Mouse (Mus musculus): Measurements from ENCODE around the gene Zfp541. TPM values are rescaled to one million over a fixed set of nuclear protein-coding genes. Genes with fewer than 3 reads are reported as not detected.
A peak's percentile ranks its signal among the peaks of the same experiment; 100 is the strongest.

The Zfp541 gene
- polyA plus RNA-seq, 1 experiment from 2014 or later: not detected

- no peak overlapping the region for H3K4me2 ChIP-seq (ENCODE audit: low read length)
- H3K9me3 ChIP-seq (ENCODE audit: control insufficient read depth, low read length): no peaks in the 10 kb centered on the region
- no peak overlapping the region for H3K9ac ChIP-seq (ENCODE audit: low read length)
- no peak for ATAC-seq (ENCODE audit: insufficient number of reproducible peaks, insufficient read depth, low FRiP score, low read depth)
- WGBS: 70% methylated on average over 2 of the region's 2 CpGs
- no peaks in the 10 kb centered on the region for H3K27me3 ChIP-seq (ENCODE audit: control insufficient read depth, insufficient read depth, low read length)
- no peaks in the 10 kb centered on the region for H3K36me3 ChIP-seq (ENCODE audit: control insufficient read depth, insufficient read depth, low read length)
- no peak overlapping the region for H3K27ac ChIP-seq (replicated peaks in 1 of 2; ENCODE audit: control insufficient read depth in 1 of 2, insufficient read depth in 1 of 2, low read depth in 2 of 2, low read length in 2 of 2)
- no peak overlapping the region for H3K4me3 ChIP-seq (ENCODE audit: control insufficient read depth in 1 of 2, insufficient read depth in 1 of 2, low read depth in 1 of 2, low read length in 2 of 2)
- H3K4me1 ChIP-seq (ENCODE audit: control insufficient read depth in 2 of 2, insufficient read depth in 2 of 2, low read length in 2 of 2): peaks cover 0 to 2% of the 10 kb centered on the region in 2 experiments; a peak in 1 of 4 replicates
Observed at GRCm38 (mm10) chr7:16087587-16087986, 26.0 kb downstream of the Zfp541 start.

- 69% methylated on average over 3 of the region's 3 CpGs for WGBS
- no peak overlapping the region for H3K27ac ChIP-seq (replicated peaks in 1 of 2; ENCODE audit: control insufficient read depth in 1 of 2, insufficient read depth in 1 of 2, low read depth in 2 of 2, low read length in 2 of 2)
- peaks cover 4 to 5% of the 10 kb centered on the region in 2 experiments; a peak in 3 of 4 replicates for H3K4me1 ChIP-seq (ENCODE audit: control insufficient read depth in 2 of 2, insufficient read depth in 2 of 2, low read length in 2 of 2)
- no peak overlapping the region for H3K4me2 ChIP-seq (ENCODE audit: low read length)
- H3K4me3 ChIP-seq (ENCODE audit: control insufficient read depth in 1 of 2, insufficient read depth in 1 of 2, low read depth in 1 of 2, low read length in 2 of 2): no peak overlapping the region
- H3K27me3 ChIP-seq (ENCODE audit: control insufficient read depth, insufficient read depth, low read length): peaks cover 4% of the 10 kb centered on the region; the same call in 1 of the 2 replicates
- ATAC-seq (ENCODE audit: insufficient number of reproducible peaks, insufficient read depth, low FRiP score, low read depth): no peak
- H3K9ac ChIP-seq (ENCODE audit: low read length): no peak overlapping the region
- H3K9me3 ChIP-seq (ENCODE audit: control insufficient read depth, low read length): no peaks in the 10 kb centered on the region
- H3K36me3 ChIP-seq (ENCODE audit: control insufficient read depth, insufficient read depth, low read length): no peaks in the 10 kb centered on the region
Observed at GRCm38 (mm10) chr7:16094592-16094991, 33.0 kb downstream of the Zfp541 start.

- Histone ChIP-seq H3K4me2 (ENCODE audit: low read length) (peak within 1 kb of the TSS; percentile 93), H3K27ac (replicated peaks in 1 of 2; ENCODE audit: control insufficient read depth in 1 of 2, insufficient read depth in 1 of 2, low read depth in 2 of 2, low read length in 2 of 2) (peak within 1 kb of the TSS; percentile 82 to 85), H3K4me1 (ENCODE audit: control insufficient read depth in 2 of 2, insufficient read depth in 2 of 2, low read length in 2 of 2) (peaks cover 4 to 18% of the 10 kb centered on the region in 2 experiments; a peak in 3 of 4 replicates), H3K4me3 (ENCODE audit: control insufficient read depth in 1 of 2, insufficient read depth in 1 of 2, low read depth in 1 of 2, low read length in 2 of 2) (peak within 1 kb of the TSS; percentile 60 to 88), H3K27me3 (ENCODE audit: control insufficient read depth, insufficient read depth, low read length) (peaks cover 4% of the 10 kb centered on the region; the same call in 1 of the 2 replicates), H3K9ac (ENCODE audit: low read length) (peak within 1 kb of the TSS; percentile 85), H3K36me3 (ENCODE audit: control insufficient read depth, insufficient read depth, low read length) (peaks cover 22% of the 10 kb centered on the region), H3K9me3 (ENCODE audit: control insufficient read depth, low read length) (no peaks in the 10 kb centered on the region)
- peak; percentile 98 for ATAC-seq (ENCODE audit: insufficient number of reproducible peaks, insufficient read depth, low FRiP score, low read depth)
- under 1% methylated on average over 68 of the region's 68 CpGs for WGBS
Observed at GRCm38 (mm10) chr7:16098021-16099017, 36.7 kb downstream of the Zfp541 start, which contains the start of gene Napa. Napa (plus strand) TSS chr7:16098458.

- ATAC-seq (ENCODE audit: insufficient number of reproducible peaks, insufficient read depth, low FRiP score, low read depth): no peak
- WGBS: 67% methylated on average over 4 of the region's 4 CpGs
- H3K27ac ChIP-seq (replicated peaks in 1 of 2; ENCODE audit: control insufficient read depth in 1 of 2, insufficient read depth in 1 of 2, low read depth in 2 of 2, low read length in 2 of 2): no peak overlapping the region
- H3K4me2 ChIP-seq (ENCODE audit: low read length): peak overlapping the region; percentile 93
- peaks cover 4 to 18% of the 10 kb centered on the region in 2 experiments; a peak in 3 of 4 replicates for H3K4me1 ChIP-seq (ENCODE audit: control insufficient read depth in 2 of 2, insufficient read depth in 2 of 2, low read length in 2 of 2)
- no peaks in the 10 kb centered on the region for H3K9me3 ChIP-seq (ENCODE audit: control insufficient read depth, low read length)
- H3K27me3 ChIP-seq (ENCODE audit: control insufficient read depth, insufficient read depth, low read length): peaks cover 4% of the 10 kb centered on the region; the same call in 1 of the 2 replicates
- peak overlapping the region; percentile 85; the same call in 1 of the 2 replicates for H3K9ac ChIP-seq (ENCODE audit: low read length)
- peaks cover 30% of the 10 kb centered on the region for H3K36me3 ChIP-seq (ENCODE audit: control insufficient read depth, insufficient read depth, low read length)
- H3K4me3 ChIP-seq (ENCODE audit: control insufficient read depth in 1 of 2, insufficient read depth in 1 of 2, low read depth in 1 of 2, low read length in 2 of 2): 0 out of 4 replicates have a peak overlapping the region, but pooled peaks of 1 of the 2 experiments have one; percentile 60
Observed at GRCm38 (mm10) chr7:16099901-16100300, 38.3 kb downstream of the Zfp541 start.

GRCm38 (mm10) chr7:16101081-16101480 lies 39.5 kb downstream of the Zfp541 start:
- WGBS: 58% methylated on average over 7 of the region's 7 CpGs
- Histone ChIP-seq H3K4me2 (ENCODE audit: low read length) (no peak overlapping the region), H3K36me3 (ENCODE audit: control insufficient read depth, insufficient read depth, low read length) (peaks cover 35% of the 10 kb centered on the region), H3K27me3 (ENCODE audit: control insufficient read depth, insufficient read depth, low read length) (no peaks in the 10 kb centered on the region), H3K4me1 (ENCODE audit: control insufficient read depth in 2 of 2, insufficient read depth in 2 of 2, low read length in 2 of 2) (peaks cover 4 to 18% of the 10 kb centered on the region in 2 experiments; a peak in 3 of 4 replicates), H3K27ac (replicated peaks in 1 of 2; ENCODE audit: control insufficient read depth in 1 of 2, insufficient read depth in 1 of 2, low read depth in 2 of 2, low read length in 2 of 2) (no peak overlapping the region), H3K9me3 (ENCODE audit: control insufficient read depth, low read length) (no peaks in the 10 kb centered on the region), H3K4me3 (ENCODE audit: control insufficient read depth in 1 of 2, insufficient read depth in 1 of 2, low read depth in 1 of 2, low read length in 2 of 2) (no peak overlapping the region), H3K9ac (ENCODE audit: low read length) (peak overlapping the region; percentile 8; the same call in 1 of the 2 replicates)
- ATAC-seq (ENCODE audit: insufficient number of reproducible peaks, insufficient read depth, low FRiP score, low read depth): no peak

- 69% methylated on average over 15 of the region's 15 CpGs for WGBS
- peak overlapping the region; percentile 8; the same call in 1 of the 2 replicates for H3K9ac ChIP-seq (ENCODE audit: low read length)
Observed at GRCm38 (mm10) chr7:16101726-16102475, 40.3 kb downstream of the Zfp541 start.

GRCm38 (mm10) chr7:16102686-16103226 lies 41.1 kb downstream of the Zfp541 start:
- Histone ChIP-seq H3K9me3 (ENCODE audit: control insufficient read depth, low read length) (no peaks in the 10 kb centered on the region), H3K4me2 (ENCODE audit: low read length) (no peak overlapping the region), H3K27me3 (ENCODE audit: control insufficient read depth, insufficient read depth, low read length) (no peaks in the 10 kb centered on the region), H3K36me3 (ENCODE audit: control insufficient read depth, insufficient read depth, low read length) (peaks cover 43% of the 10 kb centered on the region), H3K9ac (ENCODE audit: low read length) (no peak overlapping the region), H3K27ac (replicated peaks in 1 of 2; ENCODE audit: control insufficient read depth in 1 of 2, insufficient read depth in 1 of 2, low read depth in 2 of 2, low read length in 2 of 2) (no peak overlapping the region), H3K4me3 (ENCODE audit: control insufficient read depth in 1 of 2, insufficient read depth in 1 of 2, low read depth in 1 of 2, low read length in 2 of 2) (no peak overlapping the region), H3K4me1 (ENCODE audit: control insufficient read depth in 2 of 2, insufficient read depth in 2 of 2, low read length in 2 of 2) (peaks cover 4 to 18% of the 10 kb centered on the region in 2 experiments; a peak in 3 of 4 replicates)
- ATAC-seq (ENCODE audit: insufficient number of reproducible peaks, insufficient read depth, low FRiP score, low read depth): no peak
- WGBS: 72% methylated on average over 5 of the region's 5 CpGs

More at GRCm38 (mm10) chr7:16101726-16102475, 40.3 kb downstream of the Zfp541 start:
- no peak for ATAC-seq (ENCODE audit: insufficient number of reproducible peaks, insufficient read depth, low FRiP score, low read depth)
- Histone ChIP-seq H3K9me3 (ENCODE audit: control insufficient read depth, low read length) (no peaks in the 10 kb centered on the region), H3K4me3 (ENCODE audit: control insufficient read depth in 1 of 2, insufficient read depth in 1 of 2, low read depth in 1 of 2, low read length in 2 of 2) (no peak overlapping the region), H3K4me1 (ENCODE audit: control insufficient read depth in 2 of 2, insufficient read depth in 2 of 2, low read length in 2 of 2) (peaks cover 4 to 18% of the 10 kb centered on the region in 2 experiments; a peak in 3 of 4 replicates), H3K36me3 (ENCODE audit: control insufficient read depth, insufficient read depth, low read length) (peaks cover 35% of the 10 kb centered on the region), H3K4me2 (ENCODE audit: low read length) (no peak overlapping the region), H3K27me3 (ENCODE audit: control insufficient read depth, insufficient read depth, low read length) (no peaks in the 10 kb centered on the region), H3K27ac (replicated peaks in 1 of 2; ENCODE audit: control insufficient read depth in 1 of 2, insufficient read depth in 1 of 2, low read depth in 2 of 2, low read length in 2 of 2) (no peak overlapping the region)

Measured in heart, embryonic 14.5 days (tissue).